Comparison of ENCODE assay signal across 26 mouse cellular contexts in genomic region chr9:13626480-13626879, GRCm38 (mm10).
DNase-seq lines count a peak whose midpoint lies in the region; ATAC-seq and TF ChIP-seq lines count a peak whose summit lies in the region.
"Had no signal": no experiment of that assay in that cellular context is flagged by ENCODE, and none has a peak within 500 bp of the region (broad histone marks: within the 10 kb centered on the region; RNA-seq: fewer than 3 reads in every experiment).

No protein-coding gene starts in this region.

- H3K9me3 ChIP-seq in forebrain, embryonic 13.5 days (replicated peaks): no peaks in the 10 kb centered on the region
- no peaks in the 10 kb centered on the region for H3K9me3 ChIP-seq in forebrain, embryonic 10.5 days
- no peaks in the 10 kb centered on the region for H3K9me3 ChIP-seq in hindbrain, embryonic 12.5 days (replicated peaks)
- H3K9me3 ChIP-seq in hindbrain, postnatal 0 days (ENCODE audit: low read length): no peaks in the 10 kb centered on the region
- no peaks in the 10 kb centered on the region for H3K9me3 ChIP-seq in neural tube, embryonic 13.5 days
- H3K9me3 ChIP-seq: embryonic facial prominence, embryonic 12.5 days; heart, embryonic 13.5 days; hindbrain, embryonic 15.5 days; intestine, embryonic 15.5 days; limb, embryonic 12.5 days; liver, embryonic 15.5 days; lung, embryonic 15.5 days had no signal

- H3K4me2 ChIP-seq in forebrain, embryonic 13.5 days: no peak overlapping the region
- H3K4me2 ChIP-seq in hindbrain, embryonic 12.5 days (replicated peaks): no peak overlapping the region
- no peak overlapping the region for H3K4me2 ChIP-seq in hindbrain, postnatal 0 days (ENCODE audit: low read depth, low read length)
- H3K4me2 ChIP-seq in neural tube, embryonic 13.5 days: no peak overlapping the region
- H3K4me2 ChIP-seq: embryonic facial prominence, embryonic 12.5 days; heart, embryonic 13.5 days; hindbrain, embryonic 15.5 days; intestine, embryonic 15.5 days; limb, embryonic 12.5 days; liver, embryonic 15.5 days; lung, embryonic 15.5 days had no signal

- DNase-seq in forebrain, embryonic 10.5 days (ENCODE audit: extremely low spot score, low spot score): no peak
- no peak for DNase-seq in hindbrain, postnatal 0 days (ENCODE audit: low spot score)
- DNase-seq in neural tube, embryonic 10.5 days (ENCODE audit: extremely low spot score, low spot score): no peak
- no peak for DNase-seq in right cerebral cortex, adult 18-20 months
- DNase-seq: adrenal gland, postnatal 14 days; cerebellum, adult 11 months; cerebellum, adult 9-10 months; embryo, embryonic 11 days; heart, postnatal 10 days; kidney, adult 2 months; kidney, postnatal 36 days; thymus, adult 2 months; thymus, postnatal 36 days had no signal

- H3K27me3 ChIP-seq in forebrain, embryonic 13.5 days: no peaks in the 10 kb centered on the region
- no peaks in the 10 kb centered on the region for H3K27me3 ChIP-seq in forebrain, embryonic 10.5 days (ENCODE audit: poor library complexity, severe bottlenecking)
- H3K27me3 ChIP-seq in hindbrain, embryonic 12.5 days: no peaks in the 10 kb centered on the region
- no peaks in the 10 kb centered on the region for H3K27me3 ChIP-seq in hindbrain, postnatal 0 days (ENCODE audit: insufficient read depth, low read length)
- H3K27me3 ChIP-seq in neural tube, embryonic 13.5 days: no peaks in the 10 kb centered on the region
- H3K27me3 ChIP-seq: embryonic facial prominence, embryonic 12.5 days; heart, embryonic 13.5 days; hindbrain, embryonic 15.5 days; intestine, embryonic 15.5 days; limb, embryonic 12.5 days; liver, embryonic 15.5 days; lung, embryonic 15.5 days; Patski had no signal

- 0 out of 2 replicates have a peak, but pooled peaks have one; percentile 26 for ATAC-seq in forebrain, embryonic 13.5 days
- ATAC-seq in hindbrain, embryonic 12.5 days (ENCODE audit: low FRiP score): peak; percentile 16; the same call in 1 of the 2 replicates
- no peak for ATAC-seq in hindbrain, postnatal 0 days
- peak; percentile 47; the same call in 1 of the 2 replicates for ATAC-seq in neural tube, embryonic 13.5 days (ENCODE audit: low read depth)
- ATAC-seq: intestine, embryonic 15.5 days; Patski had no signal

- peaks cover 12% of the 10 kb centered on the region for H3K4me1 ChIP-seq in forebrain, embryonic 13.5 days
- H3K4me1 ChIP-seq in forebrain, embryonic 10.5 days: peaks cover 10% of the 10 kb centered on the region
- peaks cover 4% of the 10 kb centered on the region; the same call in 1 of the 2 replicates for H3K4me1 ChIP-seq in hindbrain, embryonic 12.5 days
- no peaks in the 10 kb centered on the region for H3K4me1 ChIP-seq in hindbrain, postnatal 0 days (ENCODE audit: insufficient read depth, low read length)
- H3K4me1 ChIP-seq in neural tube, embryonic 13.5 days (replicated peaks): peaks cover 20% of the 10 kb centered on the region
- H3K4me1 ChIP-seq: embryonic facial prominence, embryonic 12.5 days; intestine, embryonic 15.5 days; liver, embryonic 15.5 days; lung, embryonic 15.5 days had no signal

- H3K27ac ChIP-seq in forebrain, embryonic 13.5 days: no peak overlapping the region
- no peak overlapping the region for H3K27ac ChIP-seq in forebrain, embryonic 10.5 days
- no peak overlapping the region for H3K27ac ChIP-seq in hindbrain, embryonic 12.5 days
- H3K27ac ChIP-seq in hindbrain, postnatal 0 days: no peak overlapping the region
- no peak overlapping the region for H3K27ac ChIP-seq in neural tube, embryonic 13.5 days (replicated peaks)
- H3K27ac ChIP-seq: embryonic facial prominence, embryonic 12.5 days; heart, embryonic 13.5 days; hindbrain, embryonic 15.5 days; intestine, embryonic 15.5 days; layer of hippocampus, adult 2 months; left cerebral cortex, adult 2 months; limb, embryonic 12.5 days; liver, embryonic 15.5 days; lung, embryonic 15.5 days had no signal

- no peak overlapping the region for H3K4me3 ChIP-seq in forebrain, embryonic 13.5 days
- H3K4me3 ChIP-seq in forebrain, embryonic 10.5 days: no peak overlapping the region
- no peak overlapping the region for H3K4me3 ChIP-seq in hindbrain, embryonic 12.5 days
- H3K4me3 ChIP-seq in hindbrain, postnatal 0 days (ENCODE audit: low read length): no peak overlapping the region
- no peak overlapping the region for H3K4me3 ChIP-seq in neural tube, embryonic 13.5 days
- H3K4me3 ChIP-seq: embryonic facial prominence, embryonic 12.5 days; heart, embryonic 13.5 days; hindbrain, embryonic 15.5 days; intestine, embryonic 15.5 days; layer of hippocampus, adult 2 months; left cerebral cortex, adult 2 months; limb, embryonic 12.5 days; liver, embryonic 15.5 days; lung, embryonic 15.5 days had no signal

- no peak for TF ChIP-seq CTCF in hindbrain, postnatal 0 days (IDR thresholded peaks at IDR 0.05; ENCODE audit: low read depth)

- H3K9ac ChIP-seq in forebrain, embryonic 13.5 days: no peak overlapping the region
- H3K9ac ChIP-seq in hindbrain, embryonic 12.5 days: no peak overlapping the region
- no peak overlapping the region for H3K9ac ChIP-seq in hindbrain, postnatal 0 days (replicated peaks; ENCODE audit: low read length)
- 0 out of 2 replicates have a peak overlapping the region, but pooled peaks have one; percentile 17 for H3K9ac ChIP-seq in neural tube, embryonic 13.5 days
- H3K9ac ChIP-seq: embryonic facial prominence, embryonic 12.5 days; heart, embryonic 13.5 days; hindbrain, embryonic 15.5 days; intestine, embryonic 15.5 days; limb, embryonic 12.5 days; liver, embryonic 15.5 days; lung, embryonic 15.5 days had no signal

- 34% methylated on average over 3 of the region's 3 CpGs for WGBS in forebrain, embryonic 13.5 days
- WGBS in forebrain, embryonic 10.5 days: 70% methylated on average over 3 of the region's 3 CpGs
- WGBS in hindbrain, embryonic 12.5 days: 51% methylated on average over 3 of the region's 3 CpGs
- WGBS in hindbrain, postnatal 0 days: 30% methylated on average over 3 of the region's 3 CpGs
- WGBS in neural tube, embryonic 13.5 days: 35% methylated on average over 3 of the region's 3 CpGs

- H3K36me3 ChIP-seq in forebrain, embryonic 13.5 days (ENCODE audit: poor library complexity, severe bottlenecking): no peaks in the 10 kb centered on the region; the same call in 1 of the 2 replicates
- H3K36me3 ChIP-seq in forebrain, embryonic 10.5 days (replicated peaks): peaks cover under 1% of the 10 kb centered on the region; the same call in 1 of the 2 replicates
- no peaks in the 10 kb centered on the region for H3K36me3 ChIP-seq in hindbrain, embryonic 12.5 days
- no peaks in the 10 kb centered on the region for H3K36me3 ChIP-seq in hindbrain, postnatal 0 days (ENCODE audit: insufficient read depth, low read length)
- H3K36me3 ChIP-seq in neural tube, embryonic 13.5 days: 0 out of 2 replicates have a peak, but pooled peaks cover 3% of the 10 kb centered on the region
- H3K36me3 ChIP-seq: hindbrain, embryonic 15.5 days; intestine, embryonic 15.5 days; liver, embryonic 15.5 days; lung, embryonic 15.5 days had no signal
